Mouse (Mus musculus): Measurements from ENCODE around the gene Cfb. TPM values are rescaled to one million over a fixed set of nuclear protein-coding genes. Genes with fewer than 3 reads are reported as not detected.
A peak's percentile ranks its signal among the peaks of the same experiment; 100 is the strongest.
"Not testable (repeated sequence)": the region's sequence is repeated elsewhere in the genome, so short reads cannot be mapped to it uniquely, and the experiment has no call there.

Cfb gene
- polyA plus RNA-seq, 1 experiment from 2014 or later, result 20.7 TPM

GRCm38 (mm10) chr17:34837464-34838324 lies 24.6 kb downstream of the Cfb start:
- ATAC-seq (ENCODE audit: low FRiP score, low TSS enrichment), result peak; percentile 36
- WGBS, result 32% methylated on average over 41 of the region's 43 CpGs

GRCm38 (mm10) chr17:34836856-34837221 lies 25.5 kb downstream of the Cfb start, which contains the start of the genes Stk19 and Dxo:
TSS of gene Stk19 (minus strand) at chr17:34836945.
TSS of gene Dxo (plus strand) at chr17:34837019.
- TF ChIP-seq CTCF (IDR thresholded peaks at IDR 0.05; ENCODE audit: low read depth) (no peak), EP300 (optimal IDR thresholded peaks at IDR 0.05) (no peak)
- peak within 1 kb of the TSS; percentile 73 for H3K4me3 ChIP-seq (ENCODE audit: low read depth, low read length)
- H3K9ac ChIP-seq (ENCODE audit: low read length), result peak within 1 kb of the TSS; percentile 75
- peak within 1 kb of the TSS; percentile 86 for H3K27ac ChIP-seq (replicated peaks)
- peak within 1 kb of the TSS; percentile 97 for H3K4me2 ChIP-seq (replicated peaks; ENCODE audit: low read depth)
- 0 out of 2 replicates have a peak, but pooled peaks cover 5% of the 10 kb centered on the region for H3K4me1 ChIP-seq (replicated peaks; ENCODE audit: control insufficient read depth, insufficient read depth)
- peaks cover 15% of the 10 kb centered on the region; the same call in 1 of the 2 replicates for H3K36me3 ChIP-seq (ENCODE audit: control insufficient read depth, insufficient read depth, low read length)
- ATAC-seq (ENCODE audit: low FRiP score, low TSS enrichment) (peak; percentile 95), DNase-seq (ENCODE audit: low spot score) (peak; percentile 98)
- WGBS, result under 1% methylated on average over 40 of the region's 40 CpGs
- no peaks in the 10 kb centered on the region for H3K27me3 ChIP-seq (ENCODE audit: control insufficient read depth, insufficient read depth, low read length)
- H3K9me3 ChIP-seq (ENCODE audit: control insufficient read depth, low read length), result no peaks in the 10 kb centered on the region

More at GRCm38 (mm10) chr17:34837464-34838324, 24.6 kb downstream of the Cfb start:
- Histone ChIP-seq H3K27ac (replicated peaks) (peak overlapping the region; percentile 86), H3K27me3 (ENCODE audit: control insufficient read depth, insufficient read depth, low read length) (no peaks in the 10 kb centered on the region), H3K9me3 (ENCODE audit: control insufficient read depth, low read length) (no peaks in the 10 kb centered on the region), H3K9ac (ENCODE audit: low read length) (peak overlapping the region; percentile 73), H3K4me3 (ENCODE audit: low read depth, low read length) (peak overlapping the region; percentile 73), H3K4me1 (replicated peaks; ENCODE audit: control insufficient read depth, insufficient read depth) (0 out of 2 replicates have a peak, but pooled peaks cover 5% of the 10 kb centered on the region), H3K4me2 (replicated peaks; ENCODE audit: low read depth) (peak overlapping the region; percentile 93), H3K36me3 (ENCODE audit: control insufficient read depth, insufficient read depth, low read length) (peaks cover 15% of the 10 kb centered on the region; the same call in 1 of the 2 replicates)
- peak; percentile 31 for DNase-seq (ENCODE audit: low spot score)
- TF ChIP-seq CTCF (IDR thresholded peaks at IDR 0.05; ENCODE audit: low read depth), result no peak

- peak; percentile 60 for ATAC-seq (ENCODE audit: low FRiP score, low TSS enrichment)
- peak overlapping the region; percentile 97 for H3K4me2 ChIP-seq (replicated peaks; ENCODE audit: low read depth)
- no peaks in the 10 kb centered on the region for H3K27me3 ChIP-seq (ENCODE audit: control insufficient read depth, insufficient read depth, low read length)
- H3K27ac ChIP-seq (replicated peaks), result peak overlapping the region; percentile 78
- TF ChIP-seq CTCF (IDR thresholded peaks at IDR 0.05; ENCODE audit: low read depth), result no peak
- no peak for TF ChIP-seq EP300 (optimal IDR thresholded peaks at IDR 0.05)
- H3K36me3 ChIP-seq (ENCODE audit: control insufficient read depth, insufficient read depth, low read length), result peaks cover 15% of the 10 kb centered on the region; the same call in 1 of the 2 replicates
- H3K4me3 ChIP-seq (ENCODE audit: low read depth, low read length), result peak overlapping the region; percentile 73
- 0 out of 2 replicates have a peak, but pooled peaks cover 5% of the 10 kb centered on the region for H3K4me1 ChIP-seq (replicated peaks; ENCODE audit: control insufficient read depth, insufficient read depth)
- 5% methylated on average over 48 of the region's 48 CpGs for WGBS
- H3K9me3 ChIP-seq (ENCODE audit: control insufficient read depth, low read length), result no peaks in the 10 kb centered on the region
- H3K9ac ChIP-seq (ENCODE audit: low read length), result peak overlapping the region; percentile 75
- no peak for DNase-seq (ENCODE audit: low spot score)
Observed at GRCm38 (mm10) chr17:34836155-34836855, 26.0 kb downstream of the Cfb start.

- H3K36me3 ChIP-seq (ENCODE audit: control insufficient read depth, insufficient read depth, low read length), result peaks cover 11% of the 10 kb centered on the region
- H3K4me1 ChIP-seq (replicated peaks; ENCODE audit: control insufficient read depth, insufficient read depth); H3K4me3 ChIP-seq (ENCODE audit: low read depth, low read length); H3K27me3 ChIP-seq (ENCODE audit: control insufficient read depth, insufficient read depth, low read length); H3K9ac ChIP-seq (ENCODE audit: low read length); H3K9me3 ChIP-seq (ENCODE audit: control insufficient read depth, low read length); ATAC-seq (ENCODE audit: low FRiP score, low TSS enrichment); H3K27ac ChIP-seq (replicated peaks); DNase-seq (ENCODE audit: low spot score); H3K4me2 ChIP-seq (replicated peaks; ENCODE audit: low read depth): not testable (repeated sequence)
- 88% methylated on average over 1 of the region's 1 CpGs for WGBS
Observed at GRCm38 (mm10) chr17:34830776-34831175, 31.5 kb downstream of the Cfb start.

GRCm38 (mm10) chr17:34814818-34815370 lies 47.4 kb downstream of the Cfb start:
- no peaks in the 10 kb centered on the region for H3K27me3 ChIP-seq (ENCODE audit: control insufficient read depth, insufficient read depth, low read length)
- no peak overlapping the region for H3K4me3 ChIP-seq (ENCODE audit: low read depth, low read length)
- H3K4me2 ChIP-seq (replicated peaks; ENCODE audit: low read depth), result no peak overlapping the region
- no peak overlapping the region for H3K9ac ChIP-seq (ENCODE audit: low read length)
- no peaks in the 10 kb centered on the region for H3K9me3 ChIP-seq (ENCODE audit: control insufficient read depth, low read length)
- no peaks in the 10 kb centered on the region for H3K4me1 ChIP-seq (replicated peaks; ENCODE audit: control insufficient read depth, insufficient read depth)
- DNase-seq (ENCODE audit: low spot score), result no peak
- WGBS, result 75% methylated on average over 7 of the region's 7 CpGs
- no peak for ATAC-seq (ENCODE audit: low FRiP score, low TSS enrichment)
- TF ChIP-seq EP300 (optimal IDR thresholded peaks at IDR 0.05) (no peak), CTCF (IDR thresholded peaks at IDR 0.05; ENCODE audit: low read depth) (no peak)
- no peaks in the 10 kb centered on the region for H3K36me3 ChIP-seq (ENCODE audit: control insufficient read depth, insufficient read depth, low read length)
- H3K27ac ChIP-seq (replicated peaks), result no peak overlapping the region

All from stomach, postnatal 0 days (tissue).